ENCODE assay signal across 8 mouse cellular contexts in genomic region chr10:94545259-94546019, GRCm38 (mm10).
DNase-seq lines count a peak whose midpoint lies in the region; ATAC-seq and TF ChIP-seq lines count a peak whose summit lies in the region.

No protein-coding gene starts in this region.

- peak; percentile 43 to 47 for DNase-seq in cerebellum, postnatal 14 days
- DNase-seq in cerebellum, adult 18-20 months, result no peak
- peak; percentile 62 for DNase-seq in forebrain, postnatal 0 days
- DNase-seq in left cerebral cortex, postnatal 14 days (ENCODE audit: low spot score in 2 of 2), result peak; percentile 59 to 74
- peak; percentile 37 for DNase-seq in right cerebral cortex, postnatal 4 days

- H3K27me3 ChIP-seq in forebrain, postnatal 0 days (ENCODE audit: insufficient read depth, low read length), result no peaks in the 10 kb centered on the region
- no peaks in the 10 kb centered on the region for H3K27me3 ChIP-seq in hindbrain, embryonic 15.5 days

- peak overlapping the region; percentile 43 for H3K4me2 ChIP-seq in forebrain, postnatal 0 days (ENCODE audit: low read depth)
- peak overlapping the region; percentile 46 for H3K4me2 ChIP-seq in hindbrain, embryonic 15.5 days

- H3K36me3 ChIP-seq in forebrain, postnatal 0 days (ENCODE audit: insufficient read depth), result no peaks in the 10 kb centered on the region
- no peaks in the 10 kb centered on the region for H3K36me3 ChIP-seq in hindbrain, embryonic 15.5 days

- TF ChIP-seq CTCF in bone marrow, adult 2 months (IDR thresholded peaks at IDR 0.05; ENCODE audit: control insufficient read depth, insufficient read depth, low read length), result no peak
- no peak for TF ChIP-seq CTCF in forebrain, postnatal 0 days (IDR thresholded peaks at IDR 0.05; ENCODE audit: low read depth)

- intact Hi-C loops in left cerebral cortex, postnatal 14 days (cut with DNase I), result no loop called here

- H3K4me3 ChIP-seq in bone marrow, adult 2 months (replicated peaks; ENCODE audit: control insufficient read depth, low read depth, low read length), result peak overlapping the region; percentile 62
- H3K4me3 ChIP-seq in forebrain, postnatal 0 days (ENCODE audit: low read depth, low read length), result peak overlapping the region; percentile 5; the same call in 1 of the 2 replicates
- H3K4me3 ChIP-seq in hindbrain, embryonic 15.5 days, result peak overlapping the region; percentile 8; the same call in 1 of the 2 replicates

- H3K27ac ChIP-seq in bone marrow, adult 2 months (ENCODE audit: control insufficient read depth, insufficient read depth, low read depth, low read length, poor library complexity), result peak overlapping the region; percentile 42; the same call in 1 of the 2 replicates
- peak overlapping the region; percentile 64 for H3K27ac ChIP-seq in forebrain, postnatal 0 days (ENCODE audit: low read depth, low read length)
- H3K27ac ChIP-seq in hindbrain, embryonic 15.5 days (replicated peaks), result no peak overlapping the region; the same call in 1 of the 2 replicates

- no peak for TF ChIP-seq POLR2A in bone marrow, adult 2 months (IDR thresholded peaks at IDR 0.05; ENCODE audit: borderline replicate concordance, control insufficient read depth, low read depth, low read length)

- 4% methylated on average over 21 of the region's 21 CpGs for WGBS in bone marrow, adult 2 months
- WGBS in forebrain, postnatal 0 days, result 13% methylated on average over 21 of the region's 21 CpGs
- WGBS in hindbrain, embryonic 15.5 days, result 17% methylated on average over 21 of the region's 21 CpGs

- H3K4me1 ChIP-seq in bone marrow, adult 2 months (ENCODE audit: control insufficient read depth, insufficient read depth, low read length), result no peaks in the 10 kb centered on the region
- peaks cover 22% of the 10 kb centered on the region for H3K4me1 ChIP-seq in forebrain, postnatal 0 days (ENCODE audit: insufficient read depth)
- H3K4me1 ChIP-seq in hindbrain, embryonic 15.5 days (replicated peaks), result peaks cover 29% of the 10 kb centered on the region

- peak; percentile 78 for ATAC-seq in forebrain, postnatal 0 days
- ATAC-seq in hindbrain, embryonic 15.5 days (ENCODE audit: low FRiP score, low read depth), result peak; percentile 46; the same call in 1 of the 2 replicates
- ATAC-seq in megakaryocyte progenitor cell, adult 5-6 weeks (replicated peaks; ENCODE audit: poor library complexity), result peak; percentile 59

- H3K9ac ChIP-seq in forebrain, postnatal 0 days, result peak overlapping the region; percentile 14; the same call in 1 of the 2 replicates
- H3K9ac ChIP-seq in hindbrain, embryonic 15.5 days, result no peak overlapping the region

- H3K9me3 ChIP-seq in forebrain, postnatal 0 days (ENCODE audit: low read length), result no peaks in the 10 kb centered on the region
- no peaks in the 10 kb centered on the region for H3K9me3 ChIP-seq in hindbrain, embryonic 15.5 days

Comparison
In these comparisons a context has a peak if more than half of its experiments do, and no peak if none do; other contexts are left out.
1. DNase-seq: peak in cerebellum, postnatal 14 days (2 of 2), forebrain, postnatal 0 days (single experiment), left cerebral cortex, postnatal 14 days (2 of 2) and right cerebral cortex, postnatal 4 days (single experiment); none in cerebellum, adult 18-20 months (0 of 2).
2. H3K4me3 ChIP-seq: peak in every context shown above with its lines; median percentile 62 in bone marrow, adult 2 months; 8 in hindbrain, embryonic 15.5 days; 5 in forebrain, postnatal 0 days.
3. Peak in every context shown above with its lines, with median percentiles within 50 percentile points of each other: ATAC-seq.